Comparison of ENCODE assay signal across 8 mouse cellular contexts in the genomic region with DNA sequence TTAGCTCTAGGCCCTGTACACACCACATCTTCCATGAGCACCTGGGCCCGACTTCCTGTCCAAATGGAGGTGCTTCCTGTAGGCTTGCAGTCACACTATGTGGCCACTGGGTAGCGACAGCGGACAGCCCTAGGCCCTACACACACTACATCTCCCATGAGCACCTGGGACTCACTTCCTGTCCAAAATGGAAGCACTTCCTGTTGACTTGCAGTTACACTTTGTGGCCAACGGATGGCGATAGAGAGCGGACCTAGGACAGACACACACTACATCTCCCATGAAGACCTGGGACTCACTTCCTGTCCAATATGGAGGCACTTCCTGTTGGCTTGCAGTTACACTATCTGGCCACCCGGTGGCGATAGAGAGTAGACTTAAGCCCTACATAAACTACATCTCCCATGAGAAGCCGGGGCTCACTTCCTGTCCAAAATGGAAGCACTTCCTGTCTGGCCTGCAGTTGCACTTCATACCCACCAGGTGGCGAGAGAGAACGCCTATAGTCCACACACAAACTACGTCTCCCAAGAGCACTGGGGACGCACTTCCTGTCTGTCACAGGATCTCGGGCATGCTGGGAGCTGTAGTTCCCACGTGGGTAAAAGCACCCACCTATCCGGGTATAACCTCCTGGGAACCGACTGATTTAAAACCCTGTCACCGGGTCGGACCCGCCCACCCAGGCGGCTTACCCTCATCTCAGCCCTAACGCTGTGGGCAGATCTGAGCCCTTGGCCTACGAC.
DNase-seq lines count a peak whose midpoint lies in the region; ATAC-seq and TF ChIP-seq lines count a peak whose summit lies in the region.

No protein-coding gene starts in this region.

- H3K9me3 ChIP-seq in MEL (replicated peaks; ENCODE audit: insufficient read depth, low read length), result no peaks in the 10 kb centered on the region
- H3K9me3 ChIP-seq in forebrain, postnatal 0 days (ENCODE audit: low read length), result no peaks in the 10 kb centered on the region
- H3K9me3 ChIP-seq in lung, embryonic 15.5 days, result no peaks in the 10 kb centered on the region

- peak; percentile 95 for ATAC-seq in forebrain, postnatal 0 days
- peak; percentile 95 for ATAC-seq in lung, embryonic 15.5 days (ENCODE audit: borderline replicate concordance, extremely low read depth, low FRiP score, low TSS enrichment)

- H3K4me3 ChIP-seq in MEL (ENCODE audit: control insufficient read depth in 1 of 2, insufficient read depth in 1 of 2, low read depth in 2 of 2, low read length in 2 of 2), result peak overlapping the region; percentile 34 to 35; a peak in 3 of 4 replicates
- peak overlapping the region; percentile 61 for H3K4me3 ChIP-seq in cerebellum, adult 2 months (replicated peaks; ENCODE audit: insufficient read depth, low read depth, low read length)
- peak overlapping the region; percentile 34 for H3K4me3 ChIP-seq in forebrain, postnatal 0 days (ENCODE audit: low read depth, low read length)
- H3K4me3 ChIP-seq in lung, embryonic 15.5 days, result peak overlapping the region; percentile 38

- no peaks in the 10 kb centered on the region for H3K27me3 ChIP-seq in MEL (ENCODE audit: control insufficient read depth in 1 of 2, insufficient read depth in 2 of 2, low read length in 2 of 2)
- H3K27me3 ChIP-seq in cerebellum, adult 2 months (ENCODE audit: control insufficient read depth, insufficient read depth, low read length), result no peaks in the 10 kb centered on the region
- no peaks in the 10 kb centered on the region for H3K27me3 ChIP-seq in forebrain, postnatal 0 days (ENCODE audit: insufficient read depth, low read length)
- H3K27me3 ChIP-seq in lung, embryonic 15.5 days, result no peaks in the 10 kb centered on the region

- TF ChIP-seq RAD21 in MEL (IDR thresholded peaks at IDR 0.05; ENCODE audit: low read depth, low read length), result peak; percentile 63

- peak overlapping the region; percentile 45 for H3K4me2 ChIP-seq in forebrain, postnatal 0 days (ENCODE audit: low read depth)
- H3K4me2 ChIP-seq in lung, embryonic 15.5 days, result peak overlapping the region; percentile 46

- no peak for TF ChIP-seq EP300 in MEL (IDR thresholded peaks at IDR 0.05; ENCODE audit: low read depth in 1 of 2, low read length in 2 of 2)

- WGBS in cerebellum, adult 2 months, result 5% methylated on average over 23 of the region's 23 CpGs
- 14% methylated on average over 23 of the region's 23 CpGs for WGBS in forebrain, postnatal 0 days
- 5% methylated on average over 23 of the region's 23 CpGs for WGBS in lung, embryonic 15.5 days

- TF ChIP-seq POLR2A in MEL (IDR thresholded peaks at IDR 0.05; ENCODE audit: control insufficient read depth in 1 of 2, insufficient read depth in 1 of 2, low read depth in 1 of 2, low read length in 2 of 2, poor library complexity in 1 of 2), result no peak
- TF ChIP-seq POLR2A in cerebellum, adult 2 months (IDR thresholded peaks at IDR 0.05; ENCODE audit: borderline replicate concordance, insufficient read depth, low read length), result no peak

- peak; percentile 95 for DNase-seq in MEL (ENCODE audit: low read depth, low spot score)
- peak; percentile 96 to 98 for DNase-seq in cerebellum, adult 2 months
- peak; percentile 97 for DNase-seq in forebrain, postnatal 0 days
- peak; percentile 92 for DNase-seq in heart, postnatal 4 days
- peak; percentile 97 to 100 for DNase-seq in layer of hippocampus, adult 8-10 months (ENCODE audit: low spot score in 2 of 2)
- DNase-seq in ovary, adult 18-20 months (ENCODE audit: low spot score), result peak; percentile 96
- peak; percentile 95 for DNase-seq in thymus, postnatal 0 days (ENCODE audit: low spot score)

- no peaks in the 10 kb centered on the region for H3K36me3 ChIP-seq in MEL (ENCODE audit: control insufficient read depth in 1 of 2, insufficient read depth in 2 of 2, low read length in 2 of 2)
- no peaks in the 10 kb centered on the region for H3K36me3 ChIP-seq in forebrain, postnatal 0 days (ENCODE audit: insufficient read depth)
- H3K36me3 ChIP-seq in lung, embryonic 15.5 days, result no peaks in the 10 kb centered on the region

- H3K9ac ChIP-seq in MEL (ENCODE audit: control insufficient read depth, low read depth, low read length, poor library complexity, severe bottlenecking), result peak overlapping the region; percentile 12; the same call in 1 of the 2 replicates
- H3K9ac ChIP-seq in forebrain, postnatal 0 days, result no peak overlapping the region; the same call in 1 of the 2 replicates
- H3K9ac ChIP-seq in lung, embryonic 15.5 days, result no peak overlapping the region

- TF ChIP-seq CTCF in MEL (IDR thresholded peaks at IDR 0.05 in 2 of 3, conservative IDR thresholded peaks at IDR 0.05 in 1 of 3; ENCODE audit: control insufficient read depth in 1 of 3, insufficient read depth in 1 of 3, low read depth in 2 of 3, low read length in 3 of 3, poor library complexity in 1 of 3, severe bottlenecking in 1 of 3), result peak; percentile 50 to 95 (median 66)
- peak; percentile 64 for TF ChIP-seq CTCF in cerebellum, adult 2 months (IDR thresholded peaks at IDR 0.05; ENCODE audit: borderline replicate concordance, insufficient read depth, low read depth, low read length)
- peak; percentile 82 for TF ChIP-seq CTCF in forebrain, postnatal 0 days (IDR thresholded peaks at IDR 0.05; ENCODE audit: low read depth)

- H3K79me2 ChIP-seq in MEL (ENCODE audit: control insufficient read depth, insufficient read depth, low read length, poor library complexity), result no peaks in the 10 kb centered on the region

- H3K4me1 ChIP-seq in MEL (ENCODE audit: control insufficient read depth in 1 of 2, insufficient read depth in 2 of 2, low read length in 2 of 2), result no peaks in the 10 kb centered on the region
- no peaks in the 10 kb centered on the region for H3K4me1 ChIP-seq in cerebellum, adult 2 months (ENCODE audit: control insufficient read depth, insufficient read depth, low read length)
- H3K4me1 ChIP-seq in forebrain, postnatal 0 days (ENCODE audit: insufficient read depth), result no peaks in the 10 kb centered on the region
- no peaks in the 10 kb centered on the region for H3K4me1 ChIP-seq in lung, embryonic 15.5 days

- no peak overlapping the region for H3K27ac ChIP-seq in MEL (ENCODE audit: control insufficient read depth, low read depth, low read length)
- H3K27ac ChIP-seq in cerebellum, adult 2 months (ENCODE audit: insufficient read depth, low read length), result no peak overlapping the region
- H3K27ac ChIP-seq in forebrain, postnatal 0 days (ENCODE audit: low read depth, low read length), result no peak overlapping the region
- H3K27ac ChIP-seq in lung, embryonic 15.5 days, result no peak overlapping the region; the same call in 1 of the 2 replicates

TF ChIP-seq in MEL, 35 proteins besides CTCF, POLR2A, EP300 and RAD21 (continues in another document):
- TF ChIP-seq NELFE (IDR thresholded peaks at IDR 0.05; ENCODE audit: low read depth, low read length) (no peak), ZNF384 (IDR thresholded peaks at IDR 0.05; ENCODE audit: low read depth, low read length) (no peak), ZMIZ1 (IDR thresholded peaks at IDR 0.05; ENCODE audit: low read depth, low read length) (no peak), MYB (IDR thresholded peaks at IDR 0.05; ENCODE audit: low read depth, low read length) (no peak), ETS1 (IDR thresholded peaks at IDR 0.05; ENCODE audit: low read depth, low read length) (no peak), SMC3 (IDR thresholded peaks at IDR 0.05; ENCODE audit: low read depth, low read length) (peak; percentile 57), USF2 (IDR thresholded peaks at IDR 0.05; ENCODE audit: borderline replicate concordance in 1 of 2, insufficient read depth in 1 of 2, low read depth in 1 of 2, low read length in 2 of 2) (no peak), USF1 (IDR thresholded peaks at IDR 0.05; ENCODE audit: low read depth, low read length) (peak; percentile 81), MAFK (IDR thresholded peaks at IDR 0.05; ENCODE audit: borderline replicate concordance, low read depth, low read length) (no peak), POLR2AphosphoS2 (IDR thresholded peaks at IDR 0.05; ENCODE audit: low read length) (no peak), TCF12 (IDR thresholded peaks at IDR 0.05; ENCODE audit: low read depth, low read length) (peak; percentile 28; the same call in 1 of the 2 replicates), KAT2A (conservative IDR thresholded peaks at IDR 0.05; ENCODE audit: low read depth, low read length) (peak; percentile 93), CHD1 (IDR thresholded peaks at IDR 0.05; ENCODE audit: low read depth, low read length) (no peak), ZC3H11A (IDR thresholded peaks at IDR 0.05; ENCODE audit: low read depth, low read length) (no peak), TBP (IDR thresholded peaks at IDR 0.05; ENCODE audit: low read depth, low read length) (peak; percentile 99), E2F4 (IDR thresholded peaks at IDR 0.05; ENCODE audit: borderline replicate concordance, low read depth, low read length) (no peak), ELF1 (IDR thresholded peaks at IDR 0.05; ENCODE audit: low read depth, low read length) (peak; percentile 83), NRF1 (IDR thresholded peaks at IDR 0.05; ENCODE audit: insufficient read depth, low read depth, low read length, poor library complexity, severe bottlenecking) (peak; percentile 49; the same call in 1 of the 2 replicates), SIN3A (IDR thresholded peaks at IDR 0.05; ENCODE audit: low read length) (peak; percentile 79), ZKSCAN1 (IDR thresholded peaks at IDR 0.05; ENCODE audit: low read depth, low read length) (peak; percentile 81), RCOR1 (IDR thresholded peaks at IDR 0.05; ENCODE audit: low read depth, low read length) (no peak), GATA1 (IDR thresholded peaks at IDR 0.05; ENCODE audit: low read depth, low read length) (no peak), UBTF (IDR thresholded peaks at IDR 0.05; ENCODE audit: borderline replicate concordance, insufficient read depth, low read depth, low read length) (peak; percentile 100), MEF2A (IDR thresholded peaks at IDR 0.05; ENCODE audit: extremely low read depth, insufficient replicate concordance, low read depth, low read length, poor library complexity, severe bottlenecking) (no peak), MXI1 (IDR thresholded peaks at IDR 0.05; ENCODE audit: low read depth, low read length) (peak; percentile 57), POLR2AphosphoS5 (IDR thresholded peaks at IDR 0.05; ENCODE audit: borderline replicate concordance, low read depth, low read length) (no peak), HCFC1 (IDR thresholded peaks at IDR 0.05; ENCODE audit: low read depth, low read length) (peak; percentile 99), CHD2 (IDR thresholded peaks at IDR 0.05; ENCODE audit: low read length) (no peak), MAZ (IDR thresholded peaks at IDR 0.05; ENCODE audit: low read depth, low read length) (no peak), GABPA (IDR thresholded peaks at IDR 0.05; ENCODE audit: low read depth, low read length) (no peak), TAL1 (IDR thresholded peaks at IDR 0.05; ENCODE audit: low read length) (peak; percentile 52), JUND (IDR thresholded peaks at IDR 0.05; ENCODE audit: low read depth, low read length) (no peak)
